Mouse (Mus musculus) heart, adult 2 months (tissue): ENCODE results near the gene Agpat3.

Experiments used
- CTCF ChIP-seq: fragments of 200-600 bp; IDR thresholded peaks from 2 replicates; pipeline ENCODE4 v1.8.1; 2022; ENCODE audit warnings: antibody characterized with exemption, mild to moderate bottlenecking, moderate library complexity
- EP300 ChIP-seq: fragments of 200-500 bp; IDR thresholded peaks from 2 replicates; pipeline ENCODE4 v1.6.1; 2011; ENCODE audit warnings: low read depth, low read length, control low read depth; ENCODE audit not compliant: insufficient read depth
- POLR2A ChIP-seq: fragments of 200-500 bp; IDR thresholded peaks from 2 replicates; pipeline ENCODE4 v1.6.1; 2011; ENCODE audit warnings: mild to moderate bottlenecking, low read depth, low read length, control low read depth; ENCODE audit not compliant: insufficient read depth

GRCm38 (mm10) chr10:78284812-78285211 lies 67.5 kb downstream of the Agpat3 start:
- no peak for TF ChIP-seq CTCF
- TF ChIP-seq EP300: no peak
- no peak for TF ChIP-seq POLR2A
